Mouse (Mus musculus) MEL (cell line): ENCODE measurements around the gene Serpinb1a. TPM values are rescaled to one million over a fixed set of nuclear protein-coding genes. Genes with fewer than 3 reads are reported as not detected.

Experiments
- DNase-seq: peaks from one replicate; pipeline ENCODE4 v3.0.0; 2011; ENCODE audit warnings: low read depth, low spot score
- H3K27ac ChIP-seq: 2 replicates; pipeline ENCODE4 v1.5.1; 2012; ENCODE audit warnings: low read depth, mild to moderate bottlenecking, control low read depth, low read length, moderate library complexity; ENCODE audit not compliant: control insufficient read depth
- H3K27me3 ChIP-seq, 2 experiments: fragments of 150-350 bp in 1 of 2; sonication (generic) in 1 of 2; 2 replicates each; pipeline ENCODE4 v1.6.1; 2012; ENCODE audit warnings: low read length in 2 of 2, mild to moderate bottlenecking in 2 of 2, improper control_type of control experiment in 1 of 2, moderate library complexity in 1 of 2; ENCODE audit not compliant: insufficient read depth in 2 of 2, control insufficient read depth in 1 of 2
- H3K36me3 ChIP-seq, 2 experiments: 2 replicates each; pipeline ENCODE4 v1.6.1; 2012 to 2014; ENCODE audit warnings: low read length in 2 of 2, improper control_type of control experiment in 1 of 2, inconsistent platforms in 1 of 2, mild to moderate bottlenecking in 1 of 2; ENCODE audit not compliant: insufficient read depth in 2 of 2, control insufficient read depth in 1 of 2
- H3K4me1 ChIP-seq, 2 experiments: fragments of 150-350 bp in 1 of 2; sonication (generic) in 1 of 2; 2 replicates each; pipeline ENCODE4 v1.6.1; 2012; ENCODE audit warnings: low read length in 2 of 2, improper control_type of control experiment in 1 of 2, mild to moderate bottlenecking in 1 of 2; ENCODE audit not compliant: insufficient read depth in 2 of 2, control insufficient read depth in 1 of 2
- H3K4me3 ChIP-seq, 2 experiments: fragments of 150-350 bp in 1 of 2; sonication (generic) in 1 of 2; 2 replicates each; pipeline ENCODE4 v1.5.1; 2012; ENCODE audit warnings: low read depth in 2 of 2, low read length in 2 of 2, mild to moderate bottlenecking in 2 of 2, moderate library complexity in 2 of 2, control low read depth in 1 of 2, improper control_type of control experiment in 1 of 2; ENCODE audit not compliant: control insufficient read depth in 1 of 2, insufficient read depth in 1 of 2
- H3K79me2 ChIP-seq: 2 replicates; pipeline ENCODE4 v1.6.1; 2012; ENCODE audit warnings: mild to moderate bottlenecking, low read length, moderate library complexity; ENCODE audit not compliant: control insufficient read depth, poor library complexity, insufficient read depth
- H3K9ac ChIP-seq: 2 replicates; pipeline ENCODE4 v1.6.1; 2012; ENCODE audit warnings: low read depth, mild to moderate bottlenecking, control low read depth, low read length, moderate library complexity; ENCODE audit not compliant: control insufficient read depth, poor library complexity, severe bottlenecking
- H3K9me3 ChIP-seq: fragments of 150-350 bp; sonication (generic); replicated peaks from 2 replicates; pipeline ENCODE4 v1.6.1; 2012; ENCODE audit warnings: mild to moderate bottlenecking, low read length, improper control_type of control experiment, moderate library complexity; ENCODE audit not compliant: insufficient read depth
- BHLHE40 ChIP-seq: IDR thresholded peaks from 2 replicates; pipeline ENCODE4 v1.6.1; 2012; ENCODE audit warnings: low read depth, mild to moderate bottlenecking, inconsistent platforms, low read length, improper control_type of control experiment, borderline replicate concordance
- CHD1 ChIP-seq: IDR thresholded peaks from 2 replicates; pipeline ENCODE4 v1.6.1; 2012; ENCODE audit warnings: low read depth, mild to moderate bottlenecking, inconsistent platforms, low read length, improper control_type of control experiment
- CHD2 ChIP-seq: IDR thresholded peaks from 2 replicates; pipeline ENCODE4 v1.6.1; 2011; ENCODE audit warnings: low read length, improper control_type of control experiment
- CTCF ChIP-seq, 3 experiments: IDR thresholded peaks in 2 of 3; conservative IDR thresholded peaks in 1 of 3; 2 replicates each; pipeline ENCODE4 v1.5.1; 2011 to 2012; ENCODE audit warnings: low read length in 3 of 3, low read depth in 2 of 3, mild to moderate bottlenecking in 2 of 3, improper control_type of control experiment in 1 of 3, inconsistent platforms in 1 of 3, mixed read lengths in 1 of 3, moderate library complexity in 1 of 3; ENCODE audit not compliant: control insufficient read depth in 1 of 3, insufficient read depth in 1 of 3, poor library complexity in 1 of 3, severe bottlenecking in 1 of 3
- E2F4 ChIP-seq: IDR thresholded peaks from 2 replicates; pipeline ENCODE4 v1.6.1; 2011; ENCODE audit warnings: low read depth, low read length, improper control_type of control experiment, borderline replicate concordance
- EP300 ChIP-seq, 2 experiments: IDR thresholded peaks; 2 replicates each; pipeline ENCODE4 v1.6.1; 2011; ENCODE audit warnings: improper control_type of control experiment in 2 of 2, low read length in 2 of 2, low read depth in 1 of 2, mild to moderate bottlenecking in 1 of 2
- ETS1 ChIP-seq: IDR thresholded peaks from 2 replicates; pipeline ENCODE4 v1.6.1; 2012; ENCODE audit warnings: low read depth, mild to moderate bottlenecking, inconsistent platforms, low read length, improper control_type of control experiment, moderate library complexity
- HCFC1 ChIP-seq: IDR thresholded peaks from 2 replicates; pipeline ENCODE4 v1.6.1; 2012; ENCODE audit warnings: low read depth, mild to moderate bottlenecking, inconsistent platforms, low read length, improper control_type of control experiment, moderate library complexity
- KAT2A ChIP-seq: conservative IDR thresholded peaks from 2 replicates; pipeline ENCODE4 v1.6.1; 2012; ENCODE audit warnings: low read depth, low read length, improper control_type of control experiment, inconsistent platforms
- MAX ChIP-seq: IDR thresholded peaks from 2 replicates; pipeline ENCODE4 v1.6.1; 2011; ENCODE audit warnings: low read length, improper control_type of control experiment
- MAZ ChIP-seq: IDR thresholded peaks from 2 replicates; pipeline ENCODE4 v1.6.1; 2012; ENCODE audit warnings: low read depth, mild to moderate bottlenecking, inconsistent platforms, low read length, improper control_type of control experiment
- MEF2A ChIP-seq: IDR thresholded peaks from 2 replicates; pipeline ENCODE4 v1.6.1; 2014; ENCODE audit warnings: low read depth, mild to moderate bottlenecking, inconsistent platforms, low read length, improper control_type of control experiment; ENCODE audit not compliant: poor library complexity, insufficient replicate concordance, severe bottlenecking; ENCODE audit errors: extremely low read depth
- MYB ChIP-seq: IDR thresholded peaks from 2 replicates; pipeline ENCODE4 v1.6.1; 2011; ENCODE audit warnings: mild to moderate bottlenecking, low read depth, low read length, improper control_type of control experiment
- MYC ChIP-seq: IDR thresholded peaks from 2 replicates; pipeline ENCODE4 v1.6.1; 2011; ENCODE audit warnings: low read depth, mild to moderate bottlenecking, low read length, improper control_type of control experiment, moderate library complexity
- NELFE ChIP-seq: IDR thresholded peaks from 2 replicates; pipeline ENCODE4 v1.6.1; 2011; ENCODE audit warnings: low read depth, low read length, improper control_type of control experiment
- POLR2A ChIP-seq, 2 experiments: IDR thresholded peaks; 2 replicates each; pipeline ENCODE4 v1.6.1; 2011 to 2012; ENCODE audit warnings: low read length in 2 of 2, mild to moderate bottlenecking in 2 of 2, control low read depth in 1 of 2, improper control_type of control experiment in 1 of 2, low read depth in 1 of 2, moderate library complexity in 1 of 2; ENCODE audit not compliant: control insufficient read depth in 1 of 2, insufficient read depth in 1 of 2, poor library complexity in 1 of 2
- POLR2AphosphoS2 ChIP-seq: IDR thresholded peaks from 2 replicates; pipeline ENCODE4 v1.6.1; 2011; ENCODE audit warnings: low read length, improper control_type of control experiment
- POLR2AphosphoS5 ChIP-seq: IDR thresholded peaks from 2 replicates; pipeline ENCODE4 v1.6.1; 2012; ENCODE audit warnings: low read depth, borderline replicate concordance, mild to moderate bottlenecking, inconsistent platforms, low read length, moderate library complexity, mixed read lengths
- RAD21 ChIP-seq: IDR thresholded peaks from 2 replicates; pipeline ENCODE4 v1.6.1; 2011; ENCODE audit warnings: mild to moderate bottlenecking, low read depth, low read length, improper control_type of control experiment
- TBP ChIP-seq: IDR thresholded peaks from 2 replicates; pipeline ENCODE4 v1.8.0; 2011; ENCODE audit warnings: low read depth, low read length, improper control_type of control experiment
- TCF12 ChIP-seq: IDR thresholded peaks from 2 replicates; pipeline ENCODE4 v1.6.1; 2014; ENCODE audit warnings: low read depth, mild to moderate bottlenecking, inconsistent platforms, low read length, improper control_type of control experiment, moderate library complexity
- USF2 ChIP-seq, 2 experiments: IDR thresholded peaks; 2 replicates each; pipeline ENCODE4 v1.6.1; 2011 to 2012; ENCODE audit warnings: improper control_type of control experiment in 2 of 2, low read length in 2 of 2, borderline replicate concordance in 1 of 2, inconsistent platforms in 1 of 2, low read depth in 1 of 2, mild to moderate bottlenecking in 1 of 2; ENCODE audit not compliant: insufficient read depth in 1 of 2
- ZC3H11A ChIP-seq: IDR thresholded peaks from 2 replicates; pipeline ENCODE4 v1.6.1; 2012; ENCODE audit warnings: low read depth, mild to moderate bottlenecking, inconsistent platforms, low read length, improper control_type of control experiment
- ZMIZ1 ChIP-seq: IDR thresholded peaks from 2 replicates; pipeline ENCODE4 v1.6.1; 2012; ENCODE audit warnings: low read depth, mild to moderate bottlenecking, inconsistent platforms, low read length, improper control_type of control experiment, moderate library complexity
- ZNF384 ChIP-seq: IDR thresholded peaks from 2 replicates; pipeline ENCODE4 v1.6.1; 2012; ENCODE audit warnings: low read depth, mild to moderate bottlenecking, inconsistent platforms, low read length, improper control_type of control experiment
- polyA plus RNA-seq, 2 experiments: library from polyadenylated mRNA; stranded (reverse) in 1 of 2; unstranded in 1 of 2; fragments of >175 nt in 1 of 2; fragments of >200 nt in 1 of 2; gene quantifications; 2 replicates each; pipeline versions ENCODE4 v1.2.1 to v1.2.4; 2012; ENCODE audit warnings: low replicate concordance in 2 of 2, low read depth in 1 of 2; ENCODE audit not compliant: insufficient read length in 2 of 2, insufficient read depth in 1 of 2, missing spikeins in 1 of 2
- total RNA-seq: library from RNA; depleted of rRNA; stranded (reverse); fragments of 300-350 nt; gene quantifications from 2 replicates; pipeline ENCODE4 v1.2.3, GENCODE M21; 2012

Serpinb1a gene
- total and polyA plus RNA-seq, 3 experiments: 2.7 to 6.8 TPM; not detected in 1

DNA sequence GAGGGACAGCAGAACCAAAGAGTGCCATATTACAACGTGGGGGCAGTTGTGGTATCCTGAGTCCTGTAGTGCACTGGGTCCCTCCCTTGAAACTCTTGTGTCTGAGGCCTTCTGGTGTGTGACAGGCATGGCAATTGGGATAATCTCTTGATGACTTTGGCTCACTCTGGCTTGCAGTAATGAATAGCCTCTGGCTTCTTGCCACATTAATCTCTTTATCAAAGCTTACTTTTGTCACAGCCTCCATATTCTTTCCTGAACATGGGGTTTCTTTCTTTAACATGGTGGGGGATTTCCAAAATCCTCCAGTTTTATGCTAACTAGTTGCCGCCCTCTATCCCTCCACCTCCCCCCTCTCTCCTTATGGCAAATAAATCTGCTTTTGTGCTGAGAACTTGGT is 2.1 kb upstream of the Serpinb1a start:
- peaks cover 0 to 15% of the 10 kb centered on the region in 2 experiments; a peak in 2 of 4 replicates for H3K36me3 ChIP-seq
- no peak for TF ChIP-seq E2F4
- no peak for TF ChIP-seq ZNF384
- TF ChIP-seq RAD21: no peak
- no peak for TF ChIP-seq POLR2AphosphoS2
- no peak for TF ChIP-seq POLR2A (IDR thresholded peaks at IDR 0.05; ENCODE audit: control insufficient read depth in 1 of 2, insufficient read depth in 1 of 2, low read depth in 1 of 2, low read length in 2 of 2, poor library complexity in 1 of 2)
- TF ChIP-seq USF2 (IDR thresholded peaks at IDR 0.05; ENCODE audit: borderline replicate concordance in 1 of 2, insufficient read depth in 1 of 2, low read depth in 1 of 2, low read length in 2 of 2): no peak
- TF ChIP-seq MEF2A: no peak
- TF ChIP-seq POLR2AphosphoS5: no peak
- no peak for TF ChIP-seq NELFE
- no peak for TF ChIP-seq TBP
- TF ChIP-seq MAX: no peak
- TF ChIP-seq CHD1: no peak
- TF ChIP-seq CHD2: no peak

DNA sequence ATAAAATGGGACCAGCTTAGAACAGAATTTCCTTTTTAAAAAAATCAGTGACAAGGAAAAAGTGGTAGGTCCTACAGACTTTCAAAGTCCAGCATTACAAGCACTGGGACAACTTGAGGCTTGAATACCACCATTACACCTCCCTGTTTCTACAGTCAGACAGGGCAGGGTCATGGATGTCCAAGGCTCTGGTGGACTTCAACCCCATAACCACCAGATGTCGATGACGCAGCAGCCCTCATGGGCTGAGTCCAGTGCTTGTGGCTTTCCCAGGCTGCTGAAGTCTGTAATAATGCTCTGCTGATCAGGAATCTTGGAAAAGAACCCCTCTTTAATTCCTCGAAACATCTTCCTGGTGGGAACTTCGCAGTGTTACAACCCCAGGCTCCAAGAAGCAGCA is 1.6 kb upstream of the Serpinb1a start:
- Histone ChIP-seq H3K27me3 (peaks cover 0 to 3% of the 10 kb centered on the region in 2 experiments; a peak in 2 of 4 replicates), H3K27ac (no peak overlapping the region), H3K4me1 (peaks cover 10 to 27% of the 10 kb centered on the region in 2 experiments), H3K4me3 (no peak overlapping the region), H3K79me2 (no peaks in the 10 kb centered on the region), H3K36me3 (peaks cover 0 to 15% of the 10 kb centered on the region in 2 experiments; a peak in 2 of 4 replicates), H3K9ac (no peak overlapping the region), H3K9me3 (no peaks in the 10 kb centered on the region)
- TF ChIP-seq ZNF384 (no peak), KAT2A (no peak), POLR2A (IDR thresholded peaks at IDR 0.05; ENCODE audit: control insufficient read depth in 1 of 2, insufficient read depth in 1 of 2, low read depth in 1 of 2, low read length in 2 of 2, poor library complexity in 1 of 2) (no peak), POLR2AphosphoS5 (no peak), USF2 (IDR thresholded peaks at IDR 0.05; ENCODE audit: borderline replicate concordance in 1 of 2, insufficient read depth in 1 of 2, low read depth in 1 of 2, low read length in 2 of 2) (no peak), TCF12 (no peak), POLR2AphosphoS2 (no peak), HCFC1 (no peak), ETS1 (no peak), MAZ (no peak), ZMIZ1 (no peak), CHD2 (no peak), EP300 (IDR thresholded peaks at IDR 0.05; ENCODE audit: low read depth in 1 of 2, low read length in 2 of 2) (no peak), MYC (no peak), BHLHE40 (no peak), CTCF (IDR thresholded peaks at IDR 0.05 in 2 of 3, conservative IDR thresholded peaks at IDR 0.05 in 1 of 3; ENCODE audit: control insufficient read depth in 1 of 3, insufficient read depth in 1 of 3, low read depth in 2 of 3, low read length in 3 of 3, poor library complexity in 1 of 3, severe bottlenecking in 1 of 3) (no peak), E2F4 (no peak), MAX (no peak), MYB (no peak), ZC3H11A (no peak)
- DNase-seq: no peak

More for the DNA sequence above, 2.1 kb upstream of the Serpinb1a start:
- Histone ChIP-seq H3K27ac (no peak overlapping the region), H3K27me3 (peaks cover 0 to 3% of the 10 kb centered on the region in 2 experiments; a peak in 2 of 4 replicates), H3K9me3 (no peaks in the 10 kb centered on the region), H3K9ac (no peak overlapping the region), H3K79me2 (no peaks in the 10 kb centered on the region), H3K4me3 (no peak overlapping the region), H3K4me1 (peaks cover 10 to 27% of the 10 kb centered on the region in 2 experiments)
- DNase-seq: no peak
